Mouse (Mus musculus): ENCODE data around the gene Tarsl2.

DNA sequence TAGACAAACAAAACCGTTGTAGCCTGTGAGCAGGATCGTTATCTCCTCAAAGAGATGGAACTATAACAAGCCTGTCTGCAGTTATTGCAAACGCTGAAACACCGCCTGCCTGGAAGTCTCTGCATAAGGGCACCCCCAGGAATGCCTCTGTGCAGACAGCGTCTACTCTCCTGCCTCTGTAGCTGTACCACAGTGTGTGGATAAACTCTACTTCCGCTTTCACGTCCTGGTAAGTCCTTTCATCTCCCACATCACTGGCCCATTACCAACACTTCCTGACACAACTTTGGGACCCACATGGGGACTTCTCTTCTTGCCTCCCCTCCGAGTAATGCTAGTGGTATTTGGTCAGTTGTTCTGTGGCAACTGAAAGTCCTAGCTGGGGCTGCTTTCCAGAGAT, 34.0 kb upstream of the Tarsl2 start:
- TF ChIP-seq FOSL1 (IDR thresholded peaks at IDR 0.05; ENCODE audit: insufficient read depth, low read length, poor library complexity, severe bottlenecking) (no peak), CTCF (IDR thresholded peaks at IDR 0.05; ENCODE audit: control insufficient read depth, insufficient read depth, insufficient read length) (no peak), USF1 (IDR thresholded peaks at IDR 0.05; ENCODE audit: low read depth) (no peak)

Measured in C2C12 (cell line).